In the genomic region with DNA sequence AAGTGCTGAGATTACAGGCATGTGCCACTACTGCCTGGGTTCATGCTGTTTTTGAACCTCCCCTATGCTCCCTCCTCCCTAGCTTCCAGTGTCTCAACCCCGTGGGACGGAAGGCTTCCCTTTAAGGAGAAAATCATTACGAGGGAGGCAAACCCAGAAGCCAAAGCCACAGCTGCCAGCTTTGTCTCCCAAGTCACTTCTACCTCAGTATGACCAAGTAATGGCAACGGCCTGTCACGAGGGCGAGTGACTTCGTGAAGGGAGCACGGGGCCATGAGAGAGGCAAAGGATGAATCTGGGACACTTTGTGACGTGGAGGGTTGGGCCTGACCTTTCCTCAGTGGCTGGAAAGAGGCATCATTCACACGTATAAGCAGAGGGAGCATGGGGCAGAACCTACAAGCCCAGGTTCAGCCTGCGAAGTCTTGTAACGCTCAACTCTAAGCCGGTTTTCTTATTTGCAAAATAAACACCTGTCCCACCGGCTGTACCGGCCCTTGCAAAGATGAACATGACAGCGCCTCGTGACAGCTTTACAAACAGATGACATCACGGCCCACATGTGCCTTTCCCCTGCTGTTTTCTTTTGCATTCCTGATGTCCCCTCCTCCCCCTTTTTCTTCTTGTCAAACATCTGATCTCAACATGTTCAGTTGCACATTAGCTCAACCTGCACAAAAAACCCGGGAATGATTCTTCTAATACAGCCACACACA, we compare ENCODE assay signal across 13 mouse cellular contexts. TPM values are rescaled to one million over a fixed set of nuclear protein-coding genes. Genes with fewer than 3 reads are reported as not detected.
A peak's percentile ranks its signal among the peaks of the same experiment; 100 is the strongest.
DNase-seq lines count a peak whose midpoint lies in the region; ATAC-seq and TF ChIP-seq lines count a peak whose summit lies in the region.
"Had no signal": no experiment of that assay in that cellular context is flagged by ENCODE, and none has a peak within 500 bp of the region (broad histone marks: within the 10 kb centered on the region; RNA-seq: fewer than 3 reads in every experiment).

No protein-coding gene starts in this region.

- no peak for TF ChIP-seq CTCF in cerebellum, adult 2 months (IDR thresholded peaks at IDR 0.05; ENCODE audit: borderline replicate concordance, insufficient read depth, low read depth, low read length)

- H3K9ac ChIP-seq in forebrain, embryonic 11.5 days (ENCODE audit: low read length) = no peak overlapping the region
- no peak overlapping the region for H3K9ac ChIP-seq in forebrain, embryonic 12.5 days

- no peaks in the 10 kb centered on the region for H3K27me3 ChIP-seq in forebrain, embryonic 11.5 days (ENCODE audit: control insufficient read depth, insufficient read depth, low read length)
- H3K27me3 ChIP-seq in forebrain, embryonic 12.5 days = no peaks in the 10 kb centered on the region
- no peaks in the 10 kb centered on the region for H3K27me3 ChIP-seq in cerebellum, adult 2 months (ENCODE audit: control insufficient read depth, insufficient read depth, low read length)

- no peak overlapping the region for H3K27ac ChIP-seq in forebrain, embryonic 11.5 days (ENCODE audit: low read depth, low read length)
- H3K27ac ChIP-seq in forebrain, embryonic 12.5 days = no peak overlapping the region
- H3K27ac ChIP-seq in cerebellum, adult 2 months (ENCODE audit: insufficient read depth, low read length) = no peak overlapping the region

- H3K9me3 ChIP-seq in forebrain, embryonic 11.5 days (ENCODE audit: control insufficient read depth, low read length) = no peaks in the 10 kb centered on the region
- no peaks in the 10 kb centered on the region for H3K9me3 ChIP-seq in forebrain, embryonic 12.5 days

- no peaks in the 10 kb centered on the region for H3K36me3 ChIP-seq in forebrain, embryonic 11.5 days (ENCODE audit: control insufficient read depth, insufficient read depth, low read length)
- H3K36me3 ChIP-seq in forebrain, embryonic 12.5 days (replicated peaks) = no peaks in the 10 kb centered on the region

- TF ChIP-seq POLR2A in cerebellum, adult 2 months (IDR thresholded peaks at IDR 0.05; ENCODE audit: borderline replicate concordance, insufficient read depth, low read length) = no peak

- no peaks in the 10 kb centered on the region for H3K4me1 ChIP-seq in forebrain, embryonic 11.5 days (replicated peaks; ENCODE audit: control insufficient read depth, insufficient read depth, low read length)
- peaks cover 25% of the 10 kb centered on the region for H3K4me1 ChIP-seq in forebrain, embryonic 12.5 days
- H3K4me1 ChIP-seq in cerebellum, adult 2 months (ENCODE audit: control insufficient read depth, insufficient read depth, low read length) = peaks cover 3% of the 10 kb centered on the region

- WGBS in forebrain, embryonic 11.5 days = 86% methylated on average over 19 of the region's 19 CpGs
- 84% methylated on average over 19 of the region's 19 CpGs for WGBS in forebrain, embryonic 12.5 days
- WGBS in cerebellum, adult 2 months = 93% methylated on average over 19 of the region's 19 CpGs

- no peak overlapping the region for H3K4me3 ChIP-seq in forebrain, embryonic 11.5 days (ENCODE audit: low read depth, low read length)
- no peak overlapping the region for H3K4me3 ChIP-seq in forebrain, embryonic 12.5 days (replicated peaks)
- no peak overlapping the region for H3K4me3 ChIP-seq in cerebellum, adult 2 months (replicated peaks; ENCODE audit: insufficient read depth, low read depth, low read length)

- no peak overlapping the region for H3K4me2 ChIP-seq in forebrain, embryonic 11.5 days (ENCODE audit: low read depth, low read length, severe bottlenecking)
- H3K4me2 ChIP-seq in forebrain, embryonic 12.5 days = no peak overlapping the region

- ATAC-seq in forebrain, embryonic 11.5 days (replicated peaks; ENCODE audit: low FRiP score) = no peak
- ATAC-seq in forebrain, embryonic 12.5 days (ENCODE audit: low FRiP score) = no peak

- peak; percentile 48 for DNase-seq in forebrain, embryonic 11.5 days (ENCODE audit: low spot score)
- peak; percentile 40 for DNase-seq in kidney, adult 11 months
- DNase-seq in kidney, adult 18-20 months = no peak
- DNase-seq in urinary bladder, postnatal 14 days (ENCODE audit: low spot score) = peak; percentile 53
- DNase-seq in urinary bladder, postnatal 25 days (ENCODE audit: low spot score) = no peak
- DNase-seq in thymus, postnatal 0 days (ENCODE audit: low spot score) = no peak
- DNase-seq in cerebellum, adult 2 months = no peak
- DNase-seq: adrenal gland, adult 8-10 months; gastrocnemius, postnatal 25 days; layer of hippocampus, postnatal 36 days; right cerebral cortex, postnatal 14 days; thymus, postnatal 14 days had no signal

RNA-seq across cellular contexts. Expression of gene Wnt4, which starts 29.9 kb away (rescaled TPM):
- polyA plus RNA-seq in forebrain, embryonic 11.5 days (2014; fragmentation: Nextera tagmentation; extraction: Ambion mirVana) = 1.5 and 1.9 TPM in 2 replicates
- polyA plus RNA-seq in forebrain, embryonic 12.5 days (2016; fragmentation: Nextera tagmentation; extraction: Ambion mirVana) = 0.36 and 0.52 TPM in 2 replicates
- polyA plus RNA-seq in thymus, postnatal 0 days (2015; fragmentation: Nextera tagmentation; extraction: Ambion mirVana) = 8.5 and 11.7 TPM in 2 replicates
- polyA plus RNA-seq in cerebellum, adult 2 months (2012; rRNA removed) = 1.7 and 2.1 TPM in 2 replicates

RNA-seq across cellular contexts. Expression of gene Cdc42, which starts 50.4 kb away (rescaled TPM):
- polyA plus RNA-seq in forebrain, embryonic 11.5 days (2014; fragmentation: Nextera tagmentation; extraction: Ambion mirVana) = 623 and 626 TPM in 2 replicates
- 584 and 589 TPM in 2 replicates for polyA plus RNA-seq in forebrain, embryonic 12.5 days (2016; fragmentation: Nextera tagmentation; extraction: Ambion mirVana)
- polyA plus RNA-seq in thymus, postnatal 0 days (2015; fragmentation: Nextera tagmentation; extraction: Ambion mirVana) = 536 and 561 TPM in 2 replicates
- polyA plus RNA-seq in cerebellum, adult 2 months (2012; rRNA removed) = 375 and 390 TPM in 2 replicates

Comparison
In these comparisons a context has a peak if more than half of its experiments do, and no peak if none do; other contexts are left out.
1. DNase-seq: peak in forebrain, embryonic 11.5 days (single experiment), kidney, adult 11 months (single experiment) and urinary bladder, postnatal 14 days (single experiment); none in kidney, adult 18-20 months (single experiment), urinary bladder, postnatal 25 days (single experiment), thymus, postnatal 0 days (single experiment) and cerebellum, adult 2 months (0 of 2).